Mouse (Mus musculus): ENCODE data around the gene Cep135. TPM values are rescaled to one million over a fixed set of nuclear protein-coding genes. Genes with fewer than 3 reads are reported as not detected.

The Cep135 gene
- polyA plus RNA-seq (2012; rRNA removed) = 5.9 and 6.5 TPM in 2 replicates

GRCm38 (mm10) chr5:76588551-76589283 lies at the start of gene Cep135:
Gene Cep135 (plus strand): TSS chr5:76588698.

GRCm38 (mm10) chr5:76656212-76656611 lies 67.7 kb downstream of the Cep135 start, which contains the start of gene C530008M17Rik:
Gene C530008M17Rik (plus strand): TSS chr5:76656512.

Other genes starting within 250 kb of the Cep135 start
- gene Nmu, start 224.9 kb upstream of the Cep135 start, polyA plus RNA-seq (2012; rRNA removed) = 0.27 and 0.33 TPM in 2 replicates
- 1.4 TPM in 1 of 2 replicates, not detected in the other for gene Gm7271, start 104.7 kb upstream of the Cep135 start, polyA plus RNA-seq (2012; rRNA removed)
- gene Exoc1, start 59.4 kb upstream of the Cep135 start, polyA plus RNA-seq (2012; rRNA removed) = 119 and 125 TPM in 2 replicates
- gene C530008M17Rik, start 67.8 kb downstream of the Cep135 start, polyA plus RNA-seq (2012; rRNA removed) = 107 and 114 TPM in 2 replicates

Data from central nervous system, embryonic 18 days (tissue).